Mouse (Mus musculus) megakaryocyte, embryonic 14.5 days (primary cell): Measurements from ENCODE around the gene Cdh6.

Experiments used
- FLI1 ChIP-seq: IDR thresholded peaks from 2 replicates; pipeline ENCODE4 v1.6.1; 2012; ENCODE audit warnings: low read length, inconsistent platforms, mixed read lengths
- GATA1 ChIP-seq: IDR thresholded peaks from 3 replicates; pipeline ENCODE4 v1.6.1; 2012; ENCODE audit warnings: mixed read lengths, low read length, inconsistent platforms, borderline replicate concordance

GRCm38 (mm10) chr15:13063633-13064032, 109.8 kb downstream of the Cdh6 start:
- TF ChIP-seq GATA1 (no peak), FLI1 (no peak)
